Mouse (Mus musculus): Measurements from ENCODE around the gene Mcm10.

Mcm10 gene

DNA sequence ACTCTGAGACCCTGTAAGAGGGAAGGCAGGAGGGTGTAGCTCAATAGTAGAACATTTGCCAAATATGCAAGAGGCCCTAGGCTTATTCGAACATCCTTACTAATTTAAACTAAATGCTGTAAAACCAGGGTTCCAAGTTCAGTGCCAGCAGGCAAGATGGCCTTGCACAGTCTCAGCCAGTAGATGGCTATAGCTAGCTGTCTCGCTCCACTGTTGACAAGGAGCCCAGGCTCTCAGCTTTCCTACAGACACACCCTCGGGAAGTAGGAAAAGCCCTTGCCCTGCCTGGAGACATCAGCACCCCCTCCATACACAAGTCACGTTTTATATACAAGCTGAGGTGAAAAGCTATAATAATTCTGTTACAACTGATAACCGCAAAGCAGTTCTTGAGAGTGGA lies 20.1 kb upstream of the Mcm10 start:
- DNase-seq (ENCODE audit: low read depth, low spot score), result no peak

DNA sequence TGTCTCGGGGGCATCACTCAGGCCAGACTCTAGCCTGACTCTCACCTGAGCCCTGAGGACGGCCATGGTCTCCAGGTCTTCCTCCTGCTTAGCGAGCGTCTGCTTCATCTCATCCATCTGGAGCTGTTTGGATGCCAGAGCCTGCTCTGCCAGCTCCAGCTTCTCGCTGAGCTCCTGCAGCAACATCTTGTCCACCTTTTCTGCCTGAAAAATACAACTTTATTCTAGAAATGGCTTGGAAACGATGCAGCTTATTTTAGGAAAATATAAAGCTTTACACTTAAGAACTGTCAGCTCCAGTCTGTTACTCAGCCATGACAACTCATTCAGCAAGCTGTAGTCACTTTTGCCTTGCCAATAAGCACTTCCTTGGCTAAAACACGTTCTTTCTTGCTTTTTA lies 18.6 kb upstream of the Mcm10 start:
- DNase-seq (ENCODE audit: low read depth, low spot score), result peak; percentile 90

GRCm38 (mm10) chr2:5029808-5030207 lies 17.2 kb upstream of the Mcm10 start:
- DNase-seq (ENCODE audit: low read depth, low spot score), result no peak

DNA sequence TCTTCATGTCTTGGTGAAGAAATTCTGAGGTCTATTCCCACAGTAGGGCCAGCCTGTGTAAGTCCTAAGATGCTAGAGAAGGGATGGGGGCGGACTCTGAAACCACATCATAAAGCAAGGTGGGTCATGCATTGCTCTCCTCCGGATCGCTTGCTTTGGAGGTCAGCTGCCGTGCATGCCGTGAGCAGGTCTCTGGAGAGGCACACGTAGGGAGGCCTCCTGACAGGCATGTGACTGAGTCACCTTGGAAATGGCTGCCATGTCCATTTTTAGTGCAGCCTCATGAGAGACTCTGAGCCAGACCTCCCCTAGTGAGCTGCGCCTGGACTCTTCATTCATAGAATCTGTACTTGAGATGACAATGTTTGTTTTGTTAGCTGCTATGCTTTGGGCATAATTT lies 15.5 kb upstream of the Mcm10 start:
- DNase-seq (ENCODE audit: low read depth, low spot score), result no peak

DNA sequence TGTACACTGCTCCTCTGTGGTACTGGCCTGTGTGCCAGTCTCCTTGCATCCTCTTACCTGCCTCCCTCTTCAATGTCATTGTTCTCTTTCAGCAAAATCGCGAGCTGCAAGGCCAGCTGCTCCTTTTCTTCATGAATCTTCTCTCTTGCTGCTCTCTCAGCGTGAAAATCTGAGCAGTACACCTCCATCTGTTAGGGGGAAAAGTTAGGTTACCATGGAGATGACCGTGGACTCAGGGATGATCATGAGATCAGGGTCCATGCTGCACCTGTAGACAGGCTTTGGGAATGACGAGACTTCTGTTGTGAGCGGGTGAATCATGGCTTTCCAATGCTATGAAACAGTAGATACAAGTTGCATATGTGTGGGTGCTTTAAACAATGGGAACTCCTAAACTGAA lies 14.5 kb upstream of the Mcm10 start:
- peak; percentile 36 for DNase-seq (ENCODE audit: low read depth, low spot score)

- DNase-seq (ENCODE audit: low read depth, low spot score), result no peak
These were observed 12.7 kb upstream of the Mcm10 start for GRCm38 (mm10) chr2:5025162-5025733.

DNA sequence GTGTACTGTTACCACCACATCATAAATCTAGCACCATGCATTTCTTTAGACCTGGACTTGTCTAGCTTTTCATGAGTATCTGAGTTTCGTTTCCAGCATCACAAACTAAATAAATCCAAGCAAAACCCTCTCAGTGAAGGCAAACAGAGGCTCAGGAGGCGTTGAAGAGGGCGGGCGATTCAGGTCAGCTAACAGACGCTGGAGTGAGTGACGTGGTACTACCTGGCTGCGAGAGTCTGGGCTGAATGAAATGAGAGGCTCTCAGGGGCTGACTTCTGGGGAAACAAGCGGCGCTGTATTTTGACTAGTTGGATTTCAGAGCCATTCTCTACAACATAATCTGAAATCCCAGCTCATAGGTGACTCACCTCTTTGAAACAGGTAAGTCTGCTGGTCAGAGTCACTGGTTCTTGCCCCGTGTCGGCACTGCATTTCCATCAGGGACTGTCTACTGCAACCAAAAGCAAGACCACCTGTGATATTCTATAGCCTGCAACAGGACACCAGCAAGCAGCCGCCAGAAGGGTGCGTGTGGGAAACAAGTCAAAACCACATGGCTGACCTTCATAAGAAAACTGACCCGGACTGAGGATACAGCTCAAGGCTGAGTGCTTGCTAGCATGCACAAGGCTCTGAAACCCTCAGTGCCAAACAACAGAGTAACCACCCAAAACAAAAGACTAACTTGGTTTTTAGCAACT lies 11.3 kb upstream of the Mcm10 start:
- DNase-seq (ENCODE audit: low read depth, low spot score), result no peak

GRCm38 (mm10) chr2:5023275-5023674 lies 10.7 kb upstream of the Mcm10 start:
- DNase-seq (ENCODE audit: low read depth, low spot score), result no peak

GRCm38 (mm10) chr2:5019708-5020107 lies 7.1 kb upstream of the Mcm10 start:
- peak; percentile 83 for DNase-seq (ENCODE audit: low read depth, low spot score)

GRCm38 (mm10) chr2:5016922-5017321 lies 4.3 kb upstream of the Mcm10 start:
- no peak for DNase-seq (ENCODE audit: low read depth, low spot score)

DNA sequence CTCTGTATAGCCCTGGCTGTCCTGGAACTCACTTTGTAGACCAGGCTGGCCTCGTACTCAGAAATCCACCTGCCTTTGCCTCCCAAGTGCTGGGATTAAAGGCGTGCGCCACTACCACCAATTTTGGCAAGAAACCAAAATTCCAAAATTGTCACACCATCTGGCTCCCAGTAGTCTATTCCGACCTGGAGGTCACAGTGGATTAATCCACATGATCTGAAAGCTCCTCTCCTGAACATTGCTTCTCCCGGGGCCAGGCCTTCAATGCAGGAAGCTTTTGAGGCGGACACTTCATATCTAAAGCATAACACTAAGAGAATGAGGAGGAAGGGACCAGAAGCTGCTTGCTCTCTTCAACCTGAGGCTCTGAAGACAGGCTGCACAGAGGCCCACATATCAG lies 2.9 kb upstream of the Mcm10 start:
- no peak for DNase-seq (ENCODE audit: low read depth, low spot score)

- no peak for DNase-seq (ENCODE audit: low read depth, low spot score)
These were observed 2.0 kb upstream of the Mcm10 start for GRCm38 (mm10) chr2:5014616-5015015.

- DNase-seq (ENCODE audit: low read depth, low spot score), result no peak
These were observed 597 bp downstream of the Mcm10 start for GRCm38 (mm10) chr2:5011898-5012490.

DNA sequence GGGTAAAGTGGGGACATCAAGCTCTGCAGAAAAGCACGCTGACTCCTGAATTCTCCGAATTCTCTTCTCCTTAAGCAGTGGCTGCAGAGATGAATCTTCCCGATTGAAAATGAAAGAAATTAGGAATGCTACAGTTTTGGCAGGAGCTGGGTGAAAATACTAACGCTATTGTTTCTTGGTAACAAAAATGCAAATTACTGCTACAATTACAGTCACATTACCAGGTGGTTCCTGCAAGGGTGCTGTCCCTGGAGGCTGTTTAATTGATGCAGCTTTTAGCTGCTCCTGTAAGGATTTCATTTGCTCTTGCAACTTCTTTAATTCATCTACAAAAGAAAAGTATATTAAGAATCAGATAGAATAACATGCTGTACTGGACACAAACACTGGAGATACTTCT lies 5.5 kb downstream of the Mcm10 start:
- peak; percentile 25 for DNase-seq (ENCODE audit: low read depth, low spot score)

DNA sequence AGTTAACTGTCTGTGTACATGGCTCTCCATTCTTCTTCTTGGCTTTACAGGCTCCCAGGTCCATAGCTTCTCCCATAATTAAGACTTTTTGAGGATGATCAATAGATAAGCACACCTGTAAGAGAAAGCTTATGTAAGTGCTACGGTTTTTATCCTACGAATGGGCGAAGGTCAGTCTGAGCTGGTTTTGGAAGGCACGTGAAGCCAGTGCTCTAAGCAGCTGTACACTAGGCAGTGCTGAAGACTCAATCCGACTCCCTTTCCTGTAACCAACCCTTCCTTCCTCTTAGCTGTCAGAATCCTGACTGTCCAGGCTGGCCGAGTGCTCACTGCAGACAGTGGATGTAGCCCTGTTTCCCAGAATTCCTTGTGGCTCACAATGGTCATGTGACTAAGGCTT lies 11.3 kb downstream of the Mcm10 start:
- no peak for DNase-seq (ENCODE audit: low read depth, low spot score)

GRCm38 (mm10) chr2:4998905-4999304 lies 13.7 kb downstream of the Mcm10 start:
- no peak for DNase-seq (ENCODE audit: low read depth, low spot score)

DNA sequence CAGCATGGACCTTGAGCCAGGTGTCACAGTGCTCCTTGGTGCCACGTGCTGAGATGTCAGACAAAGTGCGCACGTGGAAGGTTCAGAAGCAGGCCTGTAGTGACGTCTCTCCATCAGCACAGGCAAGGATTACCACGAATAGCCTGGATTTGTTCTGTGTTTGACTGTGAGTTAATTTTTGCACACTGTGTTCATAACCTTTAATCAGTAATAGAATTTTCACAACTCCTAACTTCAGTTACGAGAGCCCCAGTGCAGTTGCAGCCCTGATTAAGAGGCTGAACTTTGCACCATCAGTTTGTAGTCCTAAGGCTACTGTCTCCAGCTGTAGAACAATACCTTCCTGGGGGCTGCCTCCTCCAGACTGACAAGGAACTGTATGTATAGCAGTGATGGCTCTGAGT lies 16.2 kb downstream of the Mcm10 start:
- DNase-seq (ENCODE audit: low read depth, low spot score), result no peak

DNA sequence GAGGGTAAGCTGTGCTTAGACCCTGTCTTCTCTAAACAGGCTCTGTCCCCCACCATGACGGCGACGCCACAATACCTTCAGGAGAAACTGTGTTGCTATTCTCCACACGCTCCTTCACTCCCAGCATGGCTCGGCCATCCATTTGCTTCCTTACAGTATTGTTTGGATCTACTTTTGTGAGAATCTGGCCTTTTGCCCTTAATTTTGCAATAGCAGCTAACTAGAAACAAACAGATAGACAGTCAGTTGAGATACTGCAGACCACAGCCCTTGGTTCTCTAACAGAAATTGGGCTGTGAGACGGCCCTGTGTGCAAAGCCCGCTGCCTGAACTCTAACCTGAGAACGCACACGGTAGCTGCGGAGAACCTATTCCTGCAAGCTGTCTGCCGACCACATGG lies 16.9 kb downstream of the Mcm10 start:
- DNase-seq (ENCODE audit: low read depth, low spot score), result no peak

GRCm38 (mm10) chr2:4994436-4994835 lies 18.2 kb downstream of the Mcm10 start:
- no peak for DNase-seq (ENCODE audit: low read depth, low spot score)

- DNase-seq (ENCODE audit: low read depth, low spot score), result peak; percentile 65
These were observed 19.0 kb downstream of the Mcm10 start for GRCm38 (mm10) chr2:4993584-4993983.

- DNase-seq (ENCODE audit: low read depth, low spot score), result peak; percentile 37
These were observed 23.7 kb downstream of the Mcm10 start for GRCm38 (mm10) chr2:4988826-4989424.

GRCm38 (mm10) chr2:4987388-4988180 lies 25.0 kb downstream of the Mcm10 start:
- DNase-seq (ENCODE audit: low read depth, low spot score), result no peak
